Mouse (Mus musculus) mesoderm, embryonic 11.5 days (tissue): Measurements from ENCODE around the gene Gm15155.
"Not testable (repeated sequence)": the region's sequence is repeated elsewhere in the genome, so short reads cannot be mapped to it uniquely, and the experiment has no call there.

Source experiments
- DNase-seq: peaks from one replicate; pipeline ENCODE4 v3.0.0-alpha.2; 2012; ENCODE audit warnings: low read depth, low spot score

The Gm15155 gene

GRCm38 (mm10) chrX:155624341-155624841 lies at the start of gene Gm15155:
Gm15155 (plus strand) TSS chrX:155624741.
- DNase-seq, result no peak

- no peak for DNase-seq
These were observed 44.8 kb upstream of the Gm15155 start for GRCm38 (mm10) chrX:155579791-155580190.

- no peak for DNase-seq
These were observed 40.0 kb upstream of the Gm15155 start for GRCm38 (mm10) chrX:155584586-155584985.

- DNase-seq, result no peak
These were observed 33.1 kb upstream of the Gm15155 start for GRCm38 (mm10) chrX:155591490-155591889.

- DNase-seq, result no peak
These were observed 32.1 kb upstream of the Gm15155 start for GRCm38 (mm10) chrX:155592467-155592866.

- no peak for DNase-seq
These were observed 29.9 kb upstream of the Gm15155 start for GRCm38 (mm10) chrX:155594685-155595084.

GRCm38 (mm10) chrX:155596390-155596789 lies 28.2 kb upstream of the Gm15155 start:
- DNase-seq, result no peak

GRCm38 (mm10) chrX:155601196-155601595 lies 23.3 kb upstream of the Gm15155 start:
- no peak for DNase-seq

- no peak for DNase-seq
These were observed 2.0 kb upstream of the Gm15155 start for GRCm38 (mm10) chrX:155622527-155622926.

- DNase-seq, result no peak
These were observed 1.5 kb upstream of the Gm15155 start for GRCm38 (mm10) chrX:155622961-155623599.

- DNase-seq, result no peak
These were observed 750 bp upstream of the Gm15155 start, which contains the start of gene Ptchd1 for GRCm38 (mm10) chrX:155623701-155624281. Ptchd1 (minus strand) TSS chrX:155623814.

- DNase-seq, result no peak
These were observed 354 bp downstream of the Gm15155 start for GRCm38 (mm10) chrX:155624895-155625294.

- DNase-seq, result peak; percentile 53
These were observed 1.2 kb downstream of the Gm15155 start for GRCm38 (mm10) chrX:155625671-155626196.

GRCm38 (mm10) chrX:155643975-155644374 lies 19.4 kb downstream of the Gm15155 start:
- DNase-seq, result no peak

GRCm38 (mm10) chrX:155645975-155646374 lies 21.4 kb downstream of the Gm15155 start:
- DNase-seq, result no peak

GRCm38 (mm10) chrX:155657971-155658370 lies 33.4 kb downstream of the Gm15155 start:
- DNase-seq, result no peak

- not testable (repeated sequence) for DNase-seq
These were observed 65.9 kb downstream of the Gm15155 start for GRCm38 (mm10) chrX:155690440-155690839.

GRCm38 (mm10) chrX:155724157-155724556 lies 99.6 kb downstream of the Gm15155 start:
- DNase-seq, result no peak

GRCm38 (mm10) chrX:155728387-155728786 lies 103.8 kb downstream of the Gm15155 start:
- DNase-seq, result no peak

- DNase-seq, result no peak
These were observed 263.6 kb downstream of the Gm15155 start for GRCm38 (mm10) chrX:155888118-155888517.

- DNase-seq, result no peak
These were observed 275.5 kb downstream of the Gm15155 start for GRCm38 (mm10) chrX:155900040-155900439.

GRCm38 (mm10) chrX:155901742-155902141 lies 277.2 kb downstream of the Gm15155 start:
- DNase-seq, result no peak

GRCm38 (mm10) chrX:155903108-155903507 lies 278.6 kb downstream of the Gm15155 start:
- DNase-seq, result no peak
